Mouse (Mus musculus): ENCODE data around the gene Wap. TPM values are rescaled to one million over a fixed set of nuclear protein-coding genes. Genes with fewer than 3 reads are reported as not detected.

Gene Wap
- total and polyA plus RNA-seq, 2 experiments from 2014 or later, result not detected

DNA sequence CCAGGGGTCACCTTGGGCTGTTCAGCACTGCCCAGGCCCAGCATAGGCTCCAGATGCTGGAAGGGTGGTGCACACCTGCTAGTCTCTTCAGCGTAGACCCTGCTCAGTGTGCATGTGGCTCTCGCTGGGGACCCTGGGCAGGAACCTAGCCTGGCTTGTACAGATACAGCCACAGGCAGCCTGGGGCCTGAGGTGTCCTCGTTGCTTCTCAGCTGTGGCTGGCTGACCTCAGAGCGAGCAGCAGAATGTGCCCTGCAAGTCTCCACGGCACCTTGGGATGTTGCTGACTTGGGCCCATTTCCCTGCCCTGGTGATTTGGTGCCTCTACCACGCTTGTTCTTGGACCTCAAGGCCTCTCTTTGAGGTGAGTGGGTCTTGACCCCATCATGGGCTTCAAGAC lies 38.6 kb downstream of the Wap start:
- WGBS, result 78% methylated on average over 6 of the region's 6 CpGs
- ATAC-seq (ENCODE audit: insufficient read depth, low read depth), result no peak
- H3K9me3 ChIP-seq (replicated peaks; ENCODE audit: control insufficient read depth, low read length), result no peaks in the 10 kb centered on the region
- H3K4me3 ChIP-seq (ENCODE audit: low read depth, low read length), result no peak overlapping the region
- H3K27me3 ChIP-seq (ENCODE audit: control insufficient read depth, insufficient read depth, low read length), result peaks cover 11% of the 10 kb centered on the region; the same call in 1 of the 2 replicates
- no peak overlapping the region for H3K9ac ChIP-seq (replicated peaks; ENCODE audit: low read depth, low read length)
- H3K36me3 ChIP-seq (replicated peaks; ENCODE audit: control insufficient read depth, insufficient read depth, low read length), result peaks cover 25% of the 10 kb centered on the region
- H3K4me1 ChIP-seq (ENCODE audit: control insufficient read depth, insufficient read depth), result peaks cover 11% of the 10 kb centered on the region
- TF ChIP-seq EP300 (IDR thresholded peaks at IDR 0.05; ENCODE audit: low read depth), result no peak
- TF ChIP-seq CTCF (IDR thresholded peaks at IDR 0.05; ENCODE audit: low read depth), result no peak
- DNase-seq (ENCODE audit: low spot score), result no peak
- no peak overlapping the region for H3K4me2 ChIP-seq (ENCODE audit: low read depth, low read length)
- no peak overlapping the region for H3K27ac ChIP-seq (ENCODE audit: low read depth)

DNA sequence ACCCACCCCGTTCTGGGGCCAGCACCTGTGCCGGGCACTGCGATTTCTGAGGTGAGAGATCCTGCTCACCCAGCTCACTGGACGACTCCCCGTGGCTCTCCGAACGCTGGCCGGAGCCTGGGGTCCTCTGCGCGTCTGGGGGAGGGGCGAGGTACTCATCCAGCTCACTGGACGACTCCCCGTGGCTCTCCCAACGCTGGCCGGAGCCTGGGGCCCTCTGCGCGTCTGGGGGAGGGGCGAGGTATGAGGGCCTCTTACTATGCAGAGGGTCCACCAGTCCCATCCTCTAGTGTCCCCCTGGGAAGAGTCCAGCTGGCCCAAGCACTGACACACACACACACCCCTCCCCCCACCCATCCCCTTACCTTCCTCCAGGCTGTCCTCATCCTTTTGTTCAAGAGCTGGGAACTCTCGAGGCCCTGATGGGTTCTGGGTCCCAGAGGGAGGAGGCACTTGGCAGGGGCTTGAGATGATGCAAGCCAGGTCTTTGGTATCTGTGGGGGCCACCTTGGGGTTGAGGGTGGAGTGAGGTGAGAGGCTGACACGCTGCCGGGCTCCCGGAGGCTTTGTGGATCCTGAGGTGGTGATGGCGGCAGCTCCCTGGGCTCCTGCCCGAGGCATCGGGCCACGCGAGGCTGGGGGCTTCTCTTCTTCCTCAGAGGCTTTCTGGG lies 39.3 kb downstream of the Wap start:
- ATAC-seq (ENCODE audit: insufficient read depth, low read depth) (no peak), DNase-seq (ENCODE audit: low spot score) (peak; percentile 2)
- H3K36me3 ChIP-seq (replicated peaks; ENCODE audit: control insufficient read depth, insufficient read depth, low read length), result peaks cover 32% of the 10 kb centered on the region
- no peak overlapping the region for H3K9ac ChIP-seq (replicated peaks; ENCODE audit: low read depth, low read length)
- no peak overlapping the region for H3K27ac ChIP-seq (ENCODE audit: low read depth)
- peaks cover 11% of the 10 kb centered on the region; the same call in 1 of the 2 replicates for H3K27me3 ChIP-seq (ENCODE audit: control insufficient read depth, insufficient read depth, low read length)
- H3K4me2 ChIP-seq (ENCODE audit: low read depth, low read length), result no peak overlapping the region
- 27% methylated on average over 26 of the region's 27 CpGs for WGBS
- H3K9me3 ChIP-seq (replicated peaks; ENCODE audit: control insufficient read depth, low read length), result no peaks in the 10 kb centered on the region
- no peak for TF ChIP-seq EP300 (IDR thresholded peaks at IDR 0.05; ENCODE audit: low read depth)
- TF ChIP-seq CTCF (IDR thresholded peaks at IDR 0.05; ENCODE audit: low read depth), result no peak
- no peak overlapping the region for H3K4me3 ChIP-seq (ENCODE audit: low read depth, low read length)
- H3K4me1 ChIP-seq (ENCODE audit: control insufficient read depth, insufficient read depth), result peaks cover 7% of the 10 kb centered on the region; the same call in 1 of the 2 replicates

GRCm38 (mm10) chr11:6598191-6598889 lies 40.1 kb downstream of the Wap start:
- Histone ChIP-seq H3K36me3 (replicated peaks; ENCODE audit: control insufficient read depth, insufficient read depth, low read length) (peaks cover 40% of the 10 kb centered on the region), H3K27ac (ENCODE audit: low read depth) (no peak overlapping the region), H3K4me3 (ENCODE audit: low read depth, low read length) (no peak overlapping the region), H3K4me2 (ENCODE audit: low read depth, low read length) (no peak overlapping the region), H3K9me3 (replicated peaks; ENCODE audit: control insufficient read depth, low read length) (no peaks in the 10 kb centered on the region), H3K27me3 (ENCODE audit: control insufficient read depth, insufficient read depth, low read length) (peaks cover 11% of the 10 kb centered on the region; the same call in 1 of the 2 replicates), H3K4me1 (ENCODE audit: control insufficient read depth, insufficient read depth) (no peaks in the 10 kb centered on the region; the same call in 1 of the 2 replicates), H3K9ac (replicated peaks; ENCODE audit: low read depth, low read length) (no peak overlapping the region)
- 65% methylated on average over 19 of the region's 19 CpGs for WGBS
- TF ChIP-seq EP300 (IDR thresholded peaks at IDR 0.05; ENCODE audit: low read depth), result no peak
- ATAC-seq (ENCODE audit: insufficient read depth, low read depth) (no peak), DNase-seq (ENCODE audit: low spot score) (peak; percentile 4)

DNA sequence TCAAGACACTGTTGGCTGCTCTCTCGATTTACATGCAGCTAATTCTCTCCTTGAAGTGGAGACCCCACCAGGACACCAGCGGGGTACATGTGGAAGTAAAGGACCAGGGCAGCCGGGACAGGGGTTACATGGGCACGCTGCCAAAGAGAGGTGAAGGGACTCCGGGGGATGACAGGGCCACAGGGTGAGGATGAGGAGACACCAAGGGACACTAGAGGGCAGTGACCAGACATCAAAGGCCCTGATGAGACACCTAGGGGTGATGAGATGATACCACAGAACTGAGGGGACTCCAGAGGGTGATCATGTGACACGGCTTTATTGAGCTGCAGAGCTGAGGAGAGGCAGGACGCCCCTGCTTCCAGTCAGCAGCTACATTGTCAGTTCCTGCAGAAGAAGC lies 40.9 kb downstream of the Wap start:
- Histone ChIP-seq H3K4me1 (ENCODE audit: control insufficient read depth, insufficient read depth) (no peaks in the 10 kb centered on the region; the same call in 1 of the 2 replicates), H3K27ac (ENCODE audit: low read depth) (no peak overlapping the region), H3K9ac (replicated peaks; ENCODE audit: low read depth, low read length) (no peak overlapping the region), H3K4me2 (ENCODE audit: low read depth, low read length) (no peak overlapping the region), H3K9me3 (replicated peaks; ENCODE audit: control insufficient read depth, low read length) (no peaks in the 10 kb centered on the region), H3K4me3 (ENCODE audit: low read depth, low read length) (no peak overlapping the region), H3K36me3 (replicated peaks; ENCODE audit: control insufficient read depth, insufficient read depth, low read length) (peaks cover 48% of the 10 kb centered on the region), H3K27me3 (ENCODE audit: control insufficient read depth, insufficient read depth, low read length) (peaks cover 7% of the 10 kb centered on the region; the same call in 1 of the 2 replicates)
- WGBS, result 65% methylated on average over 7 of the region's 7 CpGs
- TF ChIP-seq EP300 (IDR thresholded peaks at IDR 0.05; ENCODE audit: low read depth), result no peak
- no peak for TF ChIP-seq CTCF (IDR thresholded peaks at IDR 0.05; ENCODE audit: low read depth)
- no peak for ATAC-seq (ENCODE audit: insufficient read depth, low read depth)
- peak; percentile 2 for DNase-seq (ENCODE audit: low spot score)

DNA sequence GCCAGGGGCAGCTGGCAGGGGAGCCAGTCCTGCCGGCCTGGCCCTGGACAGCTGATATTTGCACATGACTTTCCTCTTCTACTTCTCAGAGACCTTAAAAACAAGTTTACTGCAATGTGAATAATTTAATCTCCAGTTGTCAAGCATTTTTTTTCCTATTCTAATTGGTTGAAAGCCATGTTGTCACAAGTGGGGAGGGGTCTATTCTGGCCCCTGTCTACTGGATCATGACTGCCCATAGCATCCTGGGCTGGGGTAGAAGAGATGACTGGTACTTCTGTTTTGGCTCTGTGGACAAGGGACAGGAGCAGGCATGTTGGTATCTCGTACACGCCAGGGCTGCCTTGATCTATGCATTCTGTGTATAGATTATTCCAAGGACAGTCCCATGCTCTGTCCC lies 41.8 kb downstream of the Wap start:
- H3K4me1 ChIP-seq (ENCODE audit: control insufficient read depth, insufficient read depth), result no peaks in the 10 kb centered on the region; the same call in 1 of the 2 replicates
- peaks cover 5% of the 10 kb centered on the region; the same call in 1 of the 2 replicates for H3K27me3 ChIP-seq (ENCODE audit: control insufficient read depth, insufficient read depth, low read length)
- H3K4me2 ChIP-seq (ENCODE audit: low read depth, low read length), result no peak overlapping the region
- DNase-seq (ENCODE audit: low spot score) (no peak), ATAC-seq (ENCODE audit: insufficient read depth, low read depth) (no peak)
- no peak overlapping the region for H3K9ac ChIP-seq (replicated peaks; ENCODE audit: low read depth, low read length)
- TF ChIP-seq CTCF (IDR thresholded peaks at IDR 0.05; ENCODE audit: low read depth), result no peak
- no peak for TF ChIP-seq EP300 (IDR thresholded peaks at IDR 0.05; ENCODE audit: low read depth)
- no peaks in the 10 kb centered on the region for H3K9me3 ChIP-seq (replicated peaks; ENCODE audit: control insufficient read depth, low read length)
- WGBS, result 87% methylated on average over 3 of the region's 3 CpGs
- peaks cover 57% of the 10 kb centered on the region for H3K36me3 ChIP-seq (replicated peaks; ENCODE audit: control insufficient read depth, insufficient read depth, low read length)
- no peak overlapping the region for H3K27ac ChIP-seq (ENCODE audit: low read depth)
- H3K4me3 ChIP-seq (ENCODE audit: low read depth, low read length), result no peak overlapping the region

Measured in heart, postnatal 0 days (tissue).